Comparison of ENCODE assay signal across 9 mouse cellular contexts in the genomic region with DNA sequence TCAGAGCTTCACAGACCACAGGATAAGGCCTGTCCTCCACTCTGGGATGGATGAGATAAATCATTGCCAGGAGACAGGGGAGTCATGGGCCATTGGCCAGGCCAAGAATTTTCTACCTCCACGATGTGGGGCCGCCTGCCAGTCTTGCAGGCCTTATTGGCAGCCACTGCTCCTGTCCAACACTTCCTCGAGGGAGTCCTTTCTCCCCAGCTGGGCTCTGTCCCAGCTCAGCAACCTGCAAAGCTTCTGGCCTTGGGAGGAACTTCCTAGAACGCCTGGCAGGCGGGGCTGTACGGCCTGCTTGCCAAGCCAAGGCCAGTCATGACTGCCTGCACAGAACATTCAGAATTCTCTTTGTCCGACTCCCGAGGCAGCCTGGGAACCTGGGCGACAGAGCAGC. TPM values are rescaled to one million over a fixed set of nuclear protein-coding genes. Genes with fewer than 3 reads are reported as not detected.
A peak's percentile ranks its signal among the peaks of the same experiment; 100 is the strongest.
DNase-seq lines count a peak whose midpoint lies in the region; ATAC-seq and TF ChIP-seq lines count a peak whose summit lies in the region.
"Had no signal": no experiment of that assay in that cellular context is flagged by ENCODE, and none has a peak within 500 bp of the region (broad histone marks: within the 10 kb centered on the region; RNA-seq: fewer than 3 reads in every experiment).

No protein-coding gene starts in this region.

- TF ChIP-seq POLR2A in brain, embryonic 14.5 days (IDR thresholded peaks at IDR 0.05; ENCODE audit: borderline replicate concordance, extremely low read depth, insufficient read depth, insufficient read length, poor library complexity, severe bottlenecking) = no peak

- peak; percentile 92 for DNase-seq in adipocyte (ENCODE audit: low spot score)
- DNase-seq in brain, embryonic 14.5 days (ENCODE audit: low read depth) = peak; percentile 80
- DNase-seq in gastrocnemius, postnatal 10 days = peak; percentile 72
- DNase-seq in embryo, embryonic 10 days (ENCODE audit: low spot score) = no peak
- DNase-seq in thymus, postnatal 0 days (ENCODE audit: low spot score) = no peak

- TF ChIP-seq CTCF in brain, embryonic 14.5 days (IDR thresholded peaks at IDR 0.05; ENCODE audit: borderline replicate concordance, extremely low read depth, insufficient read depth, insufficient read length) = no peak

- H3K27ac ChIP-seq in hindbrain, embryonic 15.5 days (replicated peaks) = peak overlapping the region; percentile 39
- no peak overlapping the region for H3K27ac ChIP-seq in limb, embryonic 13.5 days
- no peak overlapping the region for H3K27ac ChIP-seq in stomach, embryonic 14.5 days (ENCODE audit: low read length)

- WGBS in hindbrain, embryonic 15.5 days = 45% methylated on average over 9 of the region's 9 CpGs
- WGBS in limb, embryonic 13.5 days = 69% methylated on average over 9 of the region's 9 CpGs
- 53% methylated on average over 9 of the region's 9 CpGs for WGBS in stomach, embryonic 14.5 days

- no peaks in the 10 kb centered on the region for H3K27me3 ChIP-seq in hindbrain, embryonic 15.5 days
- H3K27me3 ChIP-seq in limb, embryonic 13.5 days = no peaks in the 10 kb centered on the region
- no peaks in the 10 kb centered on the region for H3K27me3 ChIP-seq in stomach, embryonic 14.5 days (ENCODE audit: control insufficient read depth, insufficient read depth, low read length)

- H3K4me1 ChIP-seq in hindbrain, embryonic 15.5 days (replicated peaks) = peaks cover 67% of the 10 kb centered on the region
- H3K4me1 ChIP-seq in limb, embryonic 13.5 days = peaks cover 47% of the 10 kb centered on the region
- H3K4me1 ChIP-seq in stomach, embryonic 14.5 days (ENCODE audit: control insufficient read depth, insufficient read depth, low read length) = peaks cover 23% of the 10 kb centered on the region

- H3K36me3 ChIP-seq in hindbrain, embryonic 15.5 days = no peaks in the 10 kb centered on the region
- H3K36me3 ChIP-seq in limb, embryonic 13.5 days = no peaks in the 10 kb centered on the region
- H3K36me3 ChIP-seq in stomach, embryonic 14.5 days (ENCODE audit: control insufficient read depth, insufficient read depth, low read length) = no peaks in the 10 kb centered on the region

- no peak overlapping the region for H3K4me3 ChIP-seq in hindbrain, embryonic 15.5 days
- H3K4me3 ChIP-seq in limb, embryonic 13.5 days = no peak overlapping the region
- no peak overlapping the region for H3K4me3 ChIP-seq in stomach, embryonic 14.5 days (ENCODE audit: low read depth, low read length)
- H3K4me3 ChIP-seq: myocyte had no signal

- peak; percentile 13 for ATAC-seq in hindbrain, embryonic 15.5 days (ENCODE audit: low FRiP score, low read depth)
- no peak for ATAC-seq in limb, embryonic 13.5 days (ENCODE audit: low FRiP score, low read depth)
- ATAC-seq in stomach, embryonic 14.5 days (ENCODE audit: insufficient number of reproducible peaks, insufficient read depth, low FRiP score, low read depth) = 0 out of 2 replicates have a peak, but pooled peaks have one; percentile 40

- no peak overlapping the region for H3K9ac ChIP-seq in hindbrain, embryonic 15.5 days
- H3K9ac ChIP-seq in limb, embryonic 13.5 days = peak overlapping the region; percentile 43; the same call in 1 of the 2 replicates
- H3K9ac ChIP-seq in stomach, embryonic 14.5 days (replicated peaks; ENCODE audit: low read depth, low read length) = no peak overlapping the region

- H3K9me3 ChIP-seq in hindbrain, embryonic 15.5 days = no peaks in the 10 kb centered on the region
- H3K9me3 ChIP-seq in limb, embryonic 13.5 days = no peaks in the 10 kb centered on the region
- no peaks in the 10 kb centered on the region for H3K9me3 ChIP-seq in stomach, embryonic 14.5 days (ENCODE audit: control insufficient read depth, low read depth, low read length)

- no peak overlapping the region for H3K4me2 ChIP-seq in hindbrain, embryonic 15.5 days
- no peak overlapping the region for H3K4me2 ChIP-seq in limb, embryonic 13.5 days (replicated peaks)
- no peak overlapping the region for H3K4me2 ChIP-seq in stomach, embryonic 14.5 days (replicated peaks; ENCODE audit: low read depth, low read length)

RNA-seq across cellular contexts. Expression of a gene that starts 58.3 kb away (rescaled TPM):
- polyA plus RNA-seq in brain, embryonic 14.5 days (2012; rRNA removed) = 54.0 and 92.9 TPM in 2 replicates
- 10 to 100 TPM; 17.2 to 29.5 TPM for total RNA-seq in gastrocnemius, postnatal 10 days (2021)
- 47.8 and 51.3 TPM in 2 replicates for polyA plus RNA-seq in hindbrain, embryonic 15.5 days (2015; fragmentation: Nextera tagmentation; extraction: Ambion mirVana)
- 12.8 and 15.0 TPM in 2 replicates for polyA plus RNA-seq in limb, embryonic 13.5 days (2015; fragmentation: Nextera tagmentation; extraction: Ambion mirVana)
- 25.6 and 25.8 TPM in 2 replicates for polyA plus RNA-seq in stomach, embryonic 14.5 days (2014; fragmentation: Nextera tagmentation; extraction: Ambion mirVana)
- polyA plus RNA-seq in thymus, postnatal 0 days (2015; fragmentation: Nextera tagmentation; extraction: Ambion mirVana) = 3.3 and 3.5 TPM in 2 replicates

Comparison
In these comparisons a context has a peak if more than half of its experiments do, and no peak if none do; other contexts are left out.
1. DNase-seq: peak in adipocyte (single experiment), brain, embryonic 14.5 days (single experiment) and gastrocnemius, postnatal 10 days (single experiment); none in embryo, embryonic 10 days (single experiment) and thymus, postnatal 0 days (single experiment).